Mouse (Mus musculus): ENCODE results near the gene Kcng4. TPM values are rescaled to one million over a fixed set of nuclear protein-coding genes. Genes with fewer than 3 reads are reported as not detected.

Gene Kcng4
- polyA plus RNA-seq (2015; fragmentation: Nextera tagmentation; extraction: Ambion mirVana), result 0.04 and 0.13 TPM in 2 replicates

DNA sequence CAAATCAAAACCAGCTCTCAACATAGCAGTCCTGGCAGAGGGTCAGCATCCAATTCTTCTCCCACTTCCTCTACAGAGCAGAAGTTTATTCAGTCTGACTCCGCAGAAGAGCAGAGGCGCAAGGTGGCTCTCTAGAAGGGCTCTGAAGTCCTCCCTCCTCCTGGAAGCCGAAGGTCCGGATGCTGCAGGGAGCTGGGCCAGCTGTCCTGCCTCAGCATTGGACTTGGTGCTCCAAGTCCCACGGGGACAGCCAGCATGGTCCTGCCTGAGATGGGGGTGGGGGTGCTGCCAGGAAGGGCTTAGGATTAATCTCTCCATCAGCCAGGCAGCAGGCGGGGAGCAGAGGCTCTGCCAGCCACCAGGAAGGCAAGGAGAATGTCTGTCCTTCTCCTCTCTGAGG is at the start of gene Kcng4:
TSS of gene Kcng4 (minus strand) at position 303 of the 400 bp plus-strand sequence.
- Histone ChIP-seq H3K4me2 (replicated peaks) (0 out of 2 replicates have a peak within 1 kb of the TSS, but pooled peaks have one; percentile 1), H3K9me3 (no peaks in the 10 kb centered on the region), H3K9ac (no peak within 1 kb of the TSS), H3K27ac (no peak within 1 kb of the TSS; the same call in 1 of the 2 replicates), H3K36me3 (no peaks in the 10 kb centered on the region), H3K4me1 (replicated peaks) (peaks cover 24% of the 10 kb centered on the region), H3K4me3 (replicated peaks) (no peak within 1 kb of the TSS), H3K27me3 (replicated peaks) (peaks cover 9% of the 10 kb centered on the region)
- 0 out of 2 replicates have a peak, but pooled peaks have one; percentile 19 for ATAC-seq
- 35% methylated on average over 6 of the region's 6 CpGs for WGBS

DNA sequence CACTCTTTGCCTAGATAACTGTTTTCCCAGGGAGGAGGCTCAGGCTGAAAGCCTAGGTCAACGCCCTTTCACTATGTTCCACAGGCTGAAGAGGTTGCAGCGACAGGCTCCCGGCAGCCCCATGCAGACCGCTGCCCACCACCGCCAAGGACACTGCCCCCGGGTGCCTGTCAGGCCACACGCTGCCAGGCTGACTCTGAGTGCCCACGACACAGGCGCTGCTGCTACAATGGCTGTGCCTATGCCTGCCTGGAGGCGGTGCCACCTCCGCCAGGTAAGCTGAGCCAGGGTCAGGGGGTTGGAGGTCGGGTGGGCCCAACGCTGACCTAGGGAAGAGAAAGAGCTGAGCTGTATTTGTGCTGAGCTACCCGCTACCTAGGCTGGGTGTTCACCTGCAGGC is 43.7 kb upstream of the Kcng4 start:
- Histone ChIP-seq H3K9me3 (no peaks in the 10 kb centered on the region), H3K4me1 (replicated peaks) (peaks cover 4% of the 10 kb centered on the region; the same call in 1 of the 2 replicates), H3K9ac (no peak overlapping the region), H3K4me2 (replicated peaks) (no peak overlapping the region), H3K4me3 (replicated peaks) (no peak overlapping the region), H3K36me3 (no peaks in the 10 kb centered on the region), H3K27me3 (replicated peaks) (no peaks in the 10 kb centered on the region), H3K27ac (no peak overlapping the region)
- no peak for ATAC-seq
- WGBS, result 71% methylated on average over 14 of the region's 14 CpGs

DNA sequence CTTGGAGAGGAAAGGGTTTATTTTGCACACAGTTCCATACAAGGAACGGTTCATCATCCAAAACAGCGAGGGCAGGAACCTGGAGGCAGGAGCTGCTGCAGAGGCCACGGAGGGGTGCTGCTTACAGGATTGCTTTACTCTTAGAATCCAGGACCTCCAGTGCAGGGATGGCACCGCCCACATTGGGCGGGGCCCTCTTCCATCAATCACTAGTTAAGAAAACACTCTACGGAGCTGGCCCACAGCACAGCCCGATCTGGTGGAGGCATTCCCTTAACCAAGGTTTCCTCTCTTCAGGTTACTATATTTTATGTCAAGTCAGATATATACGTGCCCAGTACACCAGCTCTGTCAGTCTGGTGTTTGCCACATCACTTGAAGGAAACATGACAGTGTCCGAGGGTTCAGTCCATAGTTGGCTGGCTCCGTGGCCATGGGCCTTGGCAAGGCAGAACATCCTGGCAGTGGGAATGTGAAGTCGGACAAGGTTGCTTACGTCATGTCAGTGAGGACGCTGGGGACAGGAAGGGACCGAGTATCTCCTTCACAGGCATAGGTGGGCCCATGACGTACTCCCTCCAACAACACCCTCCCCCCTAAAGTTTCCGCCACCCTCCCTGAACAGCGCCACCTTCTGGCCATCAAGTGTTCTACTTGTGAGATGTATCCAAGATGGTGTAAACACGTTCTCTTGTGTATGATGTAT is 42.8 kb upstream of the Kcng4 start:
- ATAC-seq, result peak; percentile 38; the same call in 1 of the 2 replicates
- Histone ChIP-seq H3K36me3 (no peaks in the 10 kb centered on the region), H3K27me3 (replicated peaks) (no peaks in the 10 kb centered on the region)

DNA sequence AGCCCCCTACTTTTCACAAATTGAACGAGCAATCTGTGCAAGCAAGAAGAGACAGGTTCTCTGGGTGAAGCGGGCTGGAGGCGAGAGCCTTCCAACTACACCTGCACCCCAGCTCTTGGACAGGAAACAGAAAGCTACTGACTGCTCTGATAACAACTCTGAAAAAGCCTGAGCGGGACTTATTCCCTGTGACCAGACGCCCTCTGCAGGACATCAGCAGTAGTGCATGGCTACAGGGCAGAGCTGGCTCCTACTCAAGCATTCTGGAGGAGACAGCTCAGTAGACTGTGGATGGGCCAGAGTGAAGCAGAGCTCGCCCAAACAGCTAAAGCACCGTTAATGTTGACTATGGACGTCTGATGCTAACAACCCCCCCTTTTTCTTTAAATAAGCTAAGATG is 40.9 kb upstream of the Kcng4 start:
- H3K4me2 ChIP-seq (replicated peaks), result no peak overlapping the region
- H3K36me3 ChIP-seq, result no peaks in the 10 kb centered on the region
- no peaks in the 10 kb centered on the region for H3K27me3 ChIP-seq (replicated peaks)
- H3K9ac ChIP-seq, result no peak overlapping the region
- no peak overlapping the region for H3K27ac ChIP-seq
- 16% methylated on average over 8 of the region's 8 CpGs for WGBS
- H3K4me3 ChIP-seq (replicated peaks), result no peak overlapping the region
- peaks cover 4% of the 10 kb centered on the region; the same call in 1 of the 2 replicates for H3K4me1 ChIP-seq (replicated peaks)
- peak; percentile 63 for ATAC-seq
- no peaks in the 10 kb centered on the region for H3K9me3 ChIP-seq

More for the DNA sequence above, 42.8 kb upstream of the Kcng4 start:
- H3K4me2 ChIP-seq (replicated peaks), result peak overlapping the region; percentile 31
- WGBS, result 13% methylated on average over 18 of the region's 18 CpGs
- no peak overlapping the region for H3K9ac ChIP-seq
- no peak overlapping the region for H3K4me3 ChIP-seq (replicated peaks)
- no peaks in the 10 kb centered on the region for H3K9me3 ChIP-seq
- no peak overlapping the region for H3K27ac ChIP-seq
- peaks cover 4% of the 10 kb centered on the region; the same call in 1 of the 2 replicates for H3K4me1 ChIP-seq (replicated peaks)

DNA sequence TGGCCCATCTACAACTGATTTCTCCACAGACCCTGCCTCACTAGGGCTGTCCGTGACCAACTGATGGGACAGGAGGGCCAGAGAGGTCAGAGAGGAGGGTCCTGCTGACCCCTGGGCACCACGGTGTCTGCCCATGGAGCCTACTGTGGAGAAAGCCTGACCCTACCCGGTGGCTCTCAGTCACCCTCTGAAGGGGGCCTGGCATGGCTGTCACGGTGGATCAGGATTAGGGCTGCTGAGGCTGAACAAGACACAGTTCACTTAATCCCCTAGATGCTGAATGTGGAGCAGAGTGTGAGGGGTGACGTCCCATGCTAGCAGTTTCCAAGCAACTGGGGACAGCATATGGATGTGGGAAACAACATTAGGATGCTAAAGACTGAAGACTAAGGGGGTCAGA is 40.0 kb upstream of the Kcng4 start:
- no peak for ATAC-seq
- no peak overlapping the region for H3K4me3 ChIP-seq (replicated peaks)
- no peaks in the 10 kb centered on the region for H3K36me3 ChIP-seq
- no peaks in the 10 kb centered on the region for H3K9me3 ChIP-seq
- H3K27me3 ChIP-seq (replicated peaks), result no peaks in the 10 kb centered on the region
- no peak overlapping the region for H3K27ac ChIP-seq
- H3K4me2 ChIP-seq (replicated peaks), result no peak overlapping the region
- H3K4me1 ChIP-seq (replicated peaks), result peaks cover 11% of the 10 kb centered on the region
- 87% methylated on average over 5 of the region's 5 CpGs for WGBS
- no peak overlapping the region for H3K9ac ChIP-seq

DNA sequence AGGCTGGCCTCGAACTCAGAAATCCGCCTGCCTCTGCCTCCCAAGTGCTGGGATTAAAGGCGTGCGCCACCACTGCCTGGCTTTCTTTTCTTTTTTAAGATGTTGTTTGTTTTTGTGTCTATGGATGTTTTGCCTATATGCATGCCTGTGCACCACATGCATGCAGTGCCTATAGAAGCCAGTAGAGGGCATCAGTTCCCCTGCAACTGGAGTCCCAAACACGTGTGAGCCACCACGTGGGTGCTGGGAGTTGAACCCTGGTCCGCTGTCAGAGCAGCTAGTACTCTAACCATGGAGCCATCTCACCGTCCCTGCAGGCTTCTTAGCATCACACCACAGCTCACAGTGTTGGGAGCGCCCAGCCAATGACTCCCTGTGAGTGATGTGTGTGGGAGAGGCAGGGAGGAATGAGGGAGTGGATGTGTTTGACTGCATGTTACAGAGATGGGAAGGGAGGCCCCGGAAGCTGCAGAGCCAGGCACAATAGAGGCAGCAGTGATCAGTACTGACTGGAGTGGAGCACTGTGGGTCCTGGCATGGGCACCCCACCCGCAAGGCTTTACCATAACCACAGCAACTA is 38.6 kb upstream of the Kcng4 start:
- no peak overlapping the region for H3K4me3 ChIP-seq (replicated peaks)
- no peak overlapping the region for H3K27ac ChIP-seq
- H3K9ac ChIP-seq, result no peak overlapping the region
- H3K4me2 ChIP-seq (replicated peaks), result no peak overlapping the region
- no peak for ATAC-seq
- H3K27me3 ChIP-seq (replicated peaks), result no peaks in the 10 kb centered on the region
- peaks cover 20% of the 10 kb centered on the region for H3K4me1 ChIP-seq (replicated peaks)
- no peaks in the 10 kb centered on the region for H3K36me3 ChIP-seq
- no peaks in the 10 kb centered on the region for H3K9me3 ChIP-seq
- 84% methylated on average over 11 of the region's 11 CpGs for WGBS

DNA sequence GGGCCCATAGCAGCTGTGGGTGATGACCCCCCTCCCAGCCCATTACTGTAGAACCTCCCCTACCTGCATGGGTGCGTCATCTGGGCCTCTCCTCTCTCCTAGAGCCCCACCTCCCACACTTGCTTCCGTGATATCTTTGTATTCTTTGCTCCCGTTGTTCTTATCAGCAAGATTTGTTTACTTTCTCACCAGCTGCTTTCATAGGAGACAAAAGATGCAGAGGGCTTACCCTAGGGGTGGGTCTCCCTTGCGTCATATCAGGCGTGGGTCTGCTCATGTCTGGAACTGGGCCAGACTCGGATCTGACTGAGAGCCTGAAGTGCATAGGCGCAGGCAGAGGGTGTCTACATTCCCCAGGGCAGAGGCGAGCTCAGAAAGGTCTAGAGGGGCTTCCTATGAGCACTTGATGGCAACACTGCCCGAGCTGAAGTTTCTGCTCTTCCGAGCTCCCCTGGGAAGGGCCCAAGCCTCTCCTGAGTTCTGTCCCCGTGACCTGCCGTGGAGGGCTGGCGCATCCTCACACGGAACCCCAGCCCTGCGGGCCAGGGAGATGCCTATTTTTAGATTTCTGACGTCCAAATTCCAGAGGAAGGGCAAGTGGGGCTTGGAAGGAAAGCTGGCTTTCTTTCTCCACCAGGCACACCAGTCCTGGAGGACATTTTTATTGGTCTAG is 35.1 kb upstream of the Kcng4 start:
- Histone ChIP-seq H3K9ac (0 out of 2 replicates have a peak overlapping the region, but pooled peaks have one; percentile 20), H3K4me2 (replicated peaks) (peak overlapping the region; percentile 42)
- WGBS, result 22% methylated on average over 16 of the region's 16 CpGs

DNA sequence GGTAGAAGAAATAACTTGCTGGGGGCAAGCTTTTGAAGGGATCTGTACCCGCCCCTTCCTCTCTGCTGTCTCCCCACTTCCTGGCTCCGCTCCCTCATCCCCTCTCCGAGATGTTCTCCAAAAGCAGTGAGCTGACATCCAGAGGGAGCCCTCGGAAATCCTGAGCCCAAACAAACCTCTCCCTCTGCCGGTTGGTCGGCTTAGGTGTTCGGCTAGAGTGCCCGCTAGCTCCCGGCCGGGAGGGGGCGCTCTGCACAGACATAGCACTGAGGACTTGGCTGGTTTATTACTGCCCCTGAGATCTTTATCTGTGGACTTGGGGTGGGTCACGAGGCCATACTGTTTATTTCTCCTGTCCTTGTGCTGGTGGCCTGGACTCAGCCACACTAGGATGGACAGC is 33.8 kb upstream of the Kcng4 start:
- no peak overlapping the region for H3K4me2 ChIP-seq (replicated peaks)
- no peaks in the 10 kb centered on the region for H3K9me3 ChIP-seq
- H3K27me3 ChIP-seq (replicated peaks), result no peaks in the 10 kb centered on the region
- 35% methylated on average over 12 of the region's 12 CpGs for WGBS
- no peak for ATAC-seq
- peak overlapping the region; percentile 54; the same call in 1 of the 2 replicates for H3K27ac ChIP-seq
- peaks cover 39% of the 10 kb centered on the region for H3K4me1 ChIP-seq (replicated peaks)
- H3K36me3 ChIP-seq, result no peaks in the 10 kb centered on the region
- no peak overlapping the region for H3K9ac ChIP-seq
- H3K4me3 ChIP-seq (replicated peaks), result no peak overlapping the region

More for the DNA sequence above, 35.1 kb upstream of the Kcng4 start:
- Histone ChIP-seq H3K4me3 (replicated peaks) (no peak overlapping the region), H3K27ac (peak overlapping the region; percentile 84), H3K27me3 (replicated peaks) (no peaks in the 10 kb centered on the region), H3K36me3 (no peaks in the 10 kb centered on the region), H3K4me1 (replicated peaks) (peaks cover 34% of the 10 kb centered on the region), H3K9me3 (no peaks in the 10 kb centered on the region)
- ATAC-seq, result peak; percentile 81

DNA sequence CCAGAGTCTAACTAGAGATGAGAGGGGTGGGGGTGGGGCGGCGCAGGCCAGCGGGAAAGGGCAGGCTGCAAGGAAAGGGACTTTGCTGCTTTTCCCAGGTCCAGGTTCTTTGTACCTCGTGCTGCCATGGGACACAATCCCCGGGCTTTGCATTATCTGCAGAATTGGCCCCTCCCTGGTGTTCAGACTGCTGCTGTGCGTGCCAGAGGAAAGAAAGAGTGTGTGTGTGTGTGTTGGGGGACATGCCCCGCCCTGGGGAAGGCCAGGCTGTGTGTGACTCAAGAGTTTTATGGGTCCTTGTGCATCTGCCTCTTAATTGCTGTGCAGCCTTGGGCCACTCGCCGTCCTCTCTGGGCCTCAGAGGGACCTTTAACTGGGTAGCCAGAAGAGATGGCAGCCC is 33.0 kb upstream of the Kcng4 start:
- Histone ChIP-seq H3K9me3 (no peaks in the 10 kb centered on the region), H3K27ac (0 out of 2 replicates have a peak overlapping the region, but pooled peaks have one; percentile 1), H3K27me3 (replicated peaks) (no peaks in the 10 kb centered on the region), H3K4me3 (replicated peaks) (no peak overlapping the region), H3K4me1 (replicated peaks) (peaks cover 39% of the 10 kb centered on the region), H3K36me3 (no peaks in the 10 kb centered on the region), H3K4me2 (replicated peaks) (no peak overlapping the region), H3K9ac (no peak overlapping the region)
- peak; percentile 76 for ATAC-seq
- WGBS, result 61% methylated on average over 9 of the region's 9 CpGs

DNA sequence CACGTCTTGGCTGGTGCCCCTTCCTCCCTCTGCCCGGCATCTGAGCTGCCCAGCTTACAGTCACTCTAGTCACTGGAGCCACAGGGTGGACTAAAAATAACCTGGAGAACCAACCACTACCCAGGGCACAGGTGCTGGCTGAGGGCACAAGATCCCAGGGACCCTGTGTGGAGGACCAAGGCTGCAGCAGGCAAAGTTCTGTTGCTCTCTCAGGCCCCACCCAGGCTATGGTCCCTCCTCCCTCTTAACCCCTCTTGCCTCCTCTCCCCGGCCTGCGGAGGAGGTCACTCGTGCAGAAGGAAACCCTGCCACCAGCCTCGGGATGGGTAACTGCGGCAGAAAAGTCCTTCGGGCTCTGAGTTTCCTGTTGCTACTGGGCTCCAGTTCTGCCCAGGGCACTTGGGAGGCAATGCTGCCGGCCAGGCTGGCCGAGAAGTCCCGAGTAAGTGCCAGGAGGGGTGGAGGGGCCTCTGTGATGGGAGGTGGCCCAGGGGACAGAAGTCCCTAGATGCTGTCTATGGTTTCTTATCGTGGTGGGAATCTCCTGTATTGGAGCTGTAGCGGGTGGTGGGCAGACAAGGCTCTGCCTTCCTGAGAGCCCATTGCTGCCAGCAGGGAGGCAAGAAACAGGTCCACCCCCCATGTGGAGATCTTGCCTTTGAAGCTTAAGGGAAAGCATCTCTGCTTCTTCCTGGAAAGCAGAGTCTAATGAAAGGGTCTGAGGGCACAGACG is 30.9 kb upstream of the Kcng4 start, which contains the start of gene Wfdc1:
TSS of gene Wfdc1 (plus strand) at position 147 of the 733 bp plus-strand sequence.
- Histone ChIP-seq H3K4me3 (replicated peaks) (no peak within 1 kb of the TSS), H3K27me3 (replicated peaks) (no peaks in the 10 kb centered on the region), H3K36me3 (no peaks in the 10 kb centered on the region), H3K4me1 (replicated peaks) (peaks cover 40% of the 10 kb centered on the region), H3K4me2 (replicated peaks) (peak within 1 kb of the TSS; percentile 24), H3K27ac (no peak within 1 kb of the TSS), H3K9me3 (no peaks in the 10 kb centered on the region), H3K9ac (peak within 1 kb of the TSS; percentile 30; the same call in 1 of the 2 replicates)
- 23% methylated on average over 14 of the region's 14 CpGs for WGBS
- ATAC-seq, result no peak

DNA sequence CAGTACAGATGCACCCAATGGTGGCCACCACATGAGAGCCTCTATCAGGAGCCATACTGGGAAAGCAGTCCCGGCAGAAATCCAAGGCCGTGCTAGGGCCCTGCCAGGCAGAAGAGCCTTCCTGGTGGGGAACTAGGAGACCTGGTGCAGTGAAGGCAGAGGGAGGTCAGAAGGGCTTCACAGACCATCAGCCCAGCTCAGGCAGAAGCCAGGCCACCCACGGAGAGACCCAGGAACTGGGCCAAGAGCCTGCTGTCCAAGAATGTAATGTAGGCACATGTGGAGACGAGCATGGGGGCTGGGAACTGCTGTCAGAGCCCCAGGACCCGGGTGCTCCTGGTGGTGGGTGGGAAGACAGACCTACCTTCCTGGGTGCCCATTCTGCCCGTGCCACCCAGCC is 29.8 kb upstream of the Kcng4 start:
- H3K9ac ChIP-seq, result no peak overlapping the region
- no peak for ATAC-seq
- H3K4me3 ChIP-seq (replicated peaks), result no peak overlapping the region
- H3K4me1 ChIP-seq (replicated peaks), result peaks cover 42% of the 10 kb centered on the region
- no peaks in the 10 kb centered on the region for H3K36me3 ChIP-seq
- WGBS, result 65% methylated on average over 6 of the region's 6 CpGs
- no peaks in the 10 kb centered on the region for H3K27me3 ChIP-seq (replicated peaks)
- no peak overlapping the region for H3K27ac ChIP-seq
- no peak overlapping the region for H3K4me2 ChIP-seq (replicated peaks)
- no peaks in the 10 kb centered on the region for H3K9me3 ChIP-seq

DNA sequence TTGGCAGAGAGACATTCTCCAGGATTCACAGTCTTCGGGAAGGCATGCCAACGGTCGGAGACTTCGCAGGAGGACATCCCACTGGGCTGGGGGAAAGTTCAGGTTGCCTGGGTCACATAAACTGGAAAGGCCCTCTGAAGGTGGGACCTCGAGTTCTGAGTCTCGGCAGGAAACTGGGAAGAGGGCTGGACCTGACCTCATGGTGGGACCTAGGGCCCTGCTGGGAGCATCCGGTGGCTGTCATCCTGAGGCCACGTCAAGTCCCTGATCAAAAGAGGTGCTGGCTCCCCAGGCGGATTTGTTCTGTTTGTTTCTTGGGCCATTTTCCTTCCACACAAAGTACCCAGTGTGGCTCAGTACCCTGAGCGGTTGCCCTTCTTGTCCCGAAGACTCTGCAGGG is 28.0 kb upstream of the Kcng4 start:
- H3K9me3 ChIP-seq, result no peaks in the 10 kb centered on the region
- H3K4me1 ChIP-seq (replicated peaks), result peaks cover 30% of the 10 kb centered on the region
- H3K9ac ChIP-seq, result no peak overlapping the region
- H3K27me3 ChIP-seq (replicated peaks), result no peaks in the 10 kb centered on the region
- H3K27ac ChIP-seq, result no peak overlapping the region
- 60% methylated on average over 11 of the region's 11 CpGs for WGBS
- no peaks in the 10 kb centered on the region for H3K36me3 ChIP-seq
- ATAC-seq, result no peak
- H3K4me2 ChIP-seq (replicated peaks), result no peak overlapping the region
- H3K4me3 ChIP-seq (replicated peaks), result no peak overlapping the region
